Mouse (Mus musculus) mouse trophoblast stem cell (cell line): ENCODE measurements around the gene Slc12a4.

Experiments used
- in situ Hi-C, 2 experiments: fragments of 300-500 bp; cut with MseI, MboI; formaldehyde crosslinking; loops; 2 replicates in 1 of 2; 3 replicates in 1 of 2; pipeline ENCODE4 v1.15.1; 2025

Slc12a4 gene

DNA sequence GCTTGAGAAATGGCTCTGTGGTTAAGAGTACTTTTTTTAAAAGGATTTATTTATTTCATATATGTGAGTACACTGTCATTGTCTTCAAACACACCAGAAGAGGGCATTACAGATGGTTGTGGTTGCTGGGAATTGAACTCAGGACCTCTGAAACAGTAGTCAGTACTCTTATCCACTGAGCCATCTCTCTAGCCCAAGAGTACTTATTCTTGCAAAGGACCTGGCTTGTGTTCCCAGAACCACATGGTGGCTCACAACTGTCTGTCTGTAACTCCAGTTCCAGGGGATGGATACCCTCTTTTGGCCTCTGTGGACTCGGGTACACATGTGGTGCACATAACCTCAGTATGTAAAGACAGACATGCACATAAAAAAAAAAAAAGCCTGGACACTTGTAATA, 3.5 kb upstream of the Slc12a4 start:
- in situ Hi-C loops: no loop called here

DNA sequence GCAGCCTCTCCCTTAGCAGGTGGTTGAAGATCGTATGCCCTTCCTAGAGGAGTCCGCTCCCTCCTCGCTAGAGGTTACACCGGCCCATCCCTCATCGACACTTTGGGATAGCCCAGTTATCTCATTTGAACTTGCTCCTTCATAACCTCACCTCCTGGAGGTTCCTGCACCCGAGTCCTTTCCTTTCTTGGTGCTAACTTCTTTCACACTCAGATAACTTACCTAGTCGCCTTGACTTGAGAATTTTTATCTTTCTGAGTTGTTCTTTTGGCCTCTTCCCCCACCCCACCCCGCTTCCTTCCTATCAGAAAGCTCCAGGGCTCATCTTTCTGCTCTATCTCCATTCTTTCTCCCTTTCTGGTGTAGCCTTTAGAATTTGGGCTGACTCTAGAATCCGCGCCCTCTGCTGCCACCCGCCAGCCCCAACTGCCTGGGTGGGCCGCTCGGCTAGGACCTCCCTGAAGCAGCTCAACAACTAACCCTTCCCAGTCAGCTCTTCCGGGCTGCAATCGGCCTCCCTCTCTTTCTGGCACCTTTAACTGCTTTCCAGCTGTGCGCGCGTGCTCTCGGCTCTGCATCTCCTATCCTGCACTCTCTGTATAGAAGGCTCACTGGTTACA, 905 bp upstream of the Slc12a4 start:
- in situ Hi-C loops: no loop called here

DNA sequence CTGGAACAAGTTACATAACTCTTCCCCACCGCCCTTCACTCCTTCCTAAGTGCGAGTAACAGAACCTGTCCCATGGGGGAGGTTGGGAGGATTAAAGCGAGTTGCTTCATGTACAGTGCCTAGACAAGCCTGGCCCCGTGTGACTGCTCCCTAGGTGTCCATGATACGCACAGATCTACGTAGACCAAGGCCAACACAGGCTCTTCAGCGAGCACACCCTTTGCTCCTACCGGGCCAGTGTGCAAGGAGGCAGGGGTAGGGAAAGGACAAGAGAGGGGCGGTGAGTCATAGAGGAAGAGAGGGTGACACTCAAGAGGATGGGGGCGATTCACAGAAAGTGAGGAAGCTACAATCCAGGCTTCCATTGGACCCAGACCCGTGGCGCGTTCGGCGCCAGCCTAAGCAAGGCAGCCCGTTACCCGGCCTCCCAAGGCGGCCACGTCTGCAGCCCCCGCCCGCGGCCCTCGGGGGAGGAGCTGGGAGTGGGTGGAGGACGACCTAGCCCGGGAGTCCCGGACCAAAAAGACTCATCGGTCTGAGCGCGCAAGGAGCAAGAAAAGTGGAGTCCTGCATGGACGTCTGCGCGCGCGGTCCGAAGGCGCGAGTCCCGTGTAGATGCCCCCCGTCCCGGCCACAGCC, 512 bp downstream of the Slc12a4 start:
- in situ Hi-C loops: no loop called here

GRCm38 (mm10) chr8:105964506-105965265, 1.2 kb downstream of the Slc12a4 start:
- in situ Hi-C loops: no loop called here

DNA sequence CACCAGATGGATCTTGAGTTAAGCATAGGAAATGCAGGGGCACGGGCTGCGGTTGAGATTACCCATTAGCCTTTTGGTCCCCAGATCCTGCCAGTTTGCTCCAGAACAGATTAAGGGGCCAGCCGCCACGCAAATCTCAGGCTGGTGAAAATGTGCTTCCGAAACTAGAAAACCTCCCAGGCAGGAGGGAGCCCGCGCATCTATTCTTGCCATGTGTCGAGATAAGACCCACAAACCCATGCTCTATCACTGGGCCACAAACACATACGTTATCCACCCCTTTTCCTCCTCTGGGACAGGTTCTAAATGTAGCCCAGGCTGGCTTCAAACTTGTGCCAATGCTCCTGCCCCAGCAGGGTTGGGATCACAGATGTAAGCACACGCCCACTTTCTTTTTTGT, 4.4 kb downstream of the Slc12a4 start:
- in situ Hi-C loops: no loop called here

DNA sequence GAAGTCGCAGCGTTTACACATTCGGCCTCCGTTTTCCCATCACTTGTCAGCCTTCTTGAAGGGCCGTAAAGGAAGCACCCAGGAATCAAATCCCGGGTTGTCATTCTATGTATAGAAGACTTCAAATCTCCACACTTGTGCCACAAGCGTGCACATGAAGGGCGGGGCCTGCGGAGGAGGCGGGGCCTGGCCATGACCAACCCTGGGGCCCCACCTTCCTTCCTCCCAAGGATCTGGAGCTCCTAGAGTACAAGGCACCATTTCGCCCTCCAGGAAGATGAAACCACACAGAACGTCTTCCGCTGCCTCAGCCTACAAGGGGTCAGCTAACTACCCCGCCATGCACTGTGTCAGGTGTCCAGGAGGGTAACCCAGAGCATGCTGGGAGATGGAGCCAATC, 4.8 kb downstream of the Slc12a4 start:
- in situ Hi-C loops: no loop called here

GRCm38 (mm10) chr8:105959350-105959749, 6.5 kb downstream of the Slc12a4 start:
- in situ Hi-C loops: no loop called here

- in situ Hi-C loops: no loop called here
Observed at GRCm38 (mm10) chr8:105957813-105958212, 8.1 kb downstream of the Slc12a4 start.

GRCm38 (mm10) chr8:105956556-105956955, 9.3 kb downstream of the Slc12a4 start:
- in situ Hi-C loops: no loop called here

DNA sequence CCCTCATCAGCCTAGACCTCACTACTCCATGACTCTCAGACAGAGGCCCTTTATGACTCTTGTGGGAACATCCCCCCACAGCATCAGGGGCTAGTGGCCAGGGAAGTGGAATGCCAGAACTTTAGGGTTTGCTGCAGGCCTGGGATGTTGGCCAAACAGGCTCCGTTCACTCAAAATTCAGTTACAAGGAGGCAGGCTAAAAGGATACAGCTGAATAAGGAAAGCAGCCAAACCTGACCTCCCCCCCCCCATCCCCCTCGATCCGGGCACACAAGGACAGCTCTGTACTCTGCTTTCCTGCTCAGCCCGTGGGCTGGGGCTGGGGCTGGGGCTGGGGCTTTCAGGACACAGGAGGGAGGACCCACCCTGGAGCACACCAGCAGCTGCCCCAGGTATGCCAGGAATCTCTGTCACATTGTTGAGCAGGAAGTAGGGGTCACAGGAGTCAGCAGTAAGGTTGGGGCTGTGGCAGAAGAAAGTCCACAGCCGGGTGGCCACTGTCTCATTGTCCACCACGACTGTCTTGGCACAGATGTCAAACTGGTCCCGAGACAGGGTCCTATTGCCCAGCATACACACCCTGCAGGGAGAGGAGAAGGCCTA, 14.7 kb downstream of the Slc12a4 start:
- in situ Hi-C loops: no loop called here

DNA sequence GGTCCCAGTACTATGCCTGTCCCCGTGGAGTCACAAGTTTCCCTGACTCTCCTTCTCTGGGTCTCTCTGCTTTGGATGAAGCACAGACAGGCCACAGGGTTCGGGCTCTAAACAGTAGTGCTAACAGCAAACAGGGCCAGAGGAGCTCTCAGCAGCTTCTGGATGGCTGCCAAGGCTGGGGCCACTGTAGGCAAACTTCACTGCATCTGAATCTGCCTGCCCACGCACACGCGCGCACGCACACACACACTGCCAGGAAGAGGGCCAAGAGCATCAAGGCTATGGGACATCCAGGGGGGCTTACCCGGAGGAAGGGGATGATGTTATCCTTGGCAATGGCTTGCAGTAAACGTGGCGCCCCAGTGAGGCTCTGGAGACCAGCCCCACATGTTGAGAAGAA, 16.5 kb downstream of the Slc12a4 start:
- in situ Hi-C loops: no loop called here

DNA sequence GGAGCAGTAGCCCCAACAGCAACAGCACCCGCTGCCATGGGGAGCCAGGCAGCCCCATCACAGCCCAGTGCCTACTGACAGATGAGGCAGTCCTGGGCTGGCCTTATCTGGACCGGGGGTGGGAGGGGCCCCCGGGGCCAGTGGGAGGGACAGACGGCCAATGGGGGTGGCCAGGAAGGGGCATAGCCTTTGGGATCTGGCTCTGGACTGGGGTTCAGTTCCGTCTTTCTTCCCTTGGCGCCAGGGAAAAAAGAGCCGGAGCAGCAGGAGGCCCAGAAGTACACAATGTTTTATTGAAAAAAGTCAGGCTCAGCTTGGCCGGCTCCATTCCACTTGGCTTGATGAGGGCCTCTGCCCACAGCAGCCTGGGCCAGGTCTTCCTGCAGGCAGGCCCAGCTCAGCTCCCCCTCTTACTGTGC, 22.6 kb downstream of the Slc12a4 start, which contains the start of gene Lcat:
TSS of gene Lcat (minus strand) at position 62 of the 419 bp plus-strand sequence.
- in situ Hi-C loops: no loop called here

DNA sequence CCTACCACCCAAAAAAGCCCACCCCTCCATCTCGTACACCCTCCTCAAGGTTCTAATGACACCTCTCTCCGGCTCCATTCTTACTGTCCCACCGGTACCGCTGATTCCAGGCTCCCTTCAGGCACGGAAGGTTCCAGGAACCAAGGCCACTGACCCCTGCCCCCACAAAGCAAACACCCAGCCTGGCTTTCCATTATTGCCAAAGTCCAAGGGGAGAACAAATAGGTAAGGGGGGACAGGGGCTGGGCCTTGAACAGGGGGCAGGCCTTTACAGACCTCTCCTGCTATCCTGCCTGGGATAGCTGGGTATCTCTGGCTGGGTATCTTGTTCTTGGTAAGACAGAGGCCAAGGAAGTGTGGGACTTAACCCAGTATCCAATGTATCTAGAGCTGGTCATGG, 23.4 kb downstream of the Slc12a4 start:
- in situ Hi-C loops: no loop called here

DNA sequence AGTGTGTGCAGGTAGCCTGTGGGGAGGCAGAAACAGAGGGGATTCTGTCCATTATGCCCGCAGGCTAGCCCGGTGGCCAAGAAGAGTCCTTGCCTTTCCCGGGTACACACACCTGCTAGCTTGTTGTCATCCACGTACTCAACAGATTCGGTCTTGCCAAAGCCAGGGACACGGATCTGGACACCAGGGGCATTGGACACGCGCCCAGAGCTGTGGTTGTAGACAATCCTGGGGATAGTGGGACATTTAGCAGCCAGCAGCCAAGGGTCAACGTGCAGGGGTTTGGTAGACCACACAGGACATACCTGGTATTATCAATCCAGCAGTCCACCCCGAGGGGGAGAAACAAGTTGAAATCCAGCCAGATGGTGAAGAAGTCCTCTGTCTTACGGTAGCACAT, 23.9 kb downstream of the Slc12a4 start:
- in situ Hi-C loops: no loop called here

- in situ Hi-C loops: no loop called here
Observed at GRCm38 (mm10) chr8:105938306-105938669, 27.6 kb downstream of the Slc12a4 start, which contains the start of gene Psmb10. TSS of gene Psmb10 (minus strand) at chr8:105938444.

GRCm38 (mm10) chr8:105937496-105938305, 28.2 kb downstream of the Slc12a4 start:
- in situ Hi-C loops: no loop called here

DNA sequence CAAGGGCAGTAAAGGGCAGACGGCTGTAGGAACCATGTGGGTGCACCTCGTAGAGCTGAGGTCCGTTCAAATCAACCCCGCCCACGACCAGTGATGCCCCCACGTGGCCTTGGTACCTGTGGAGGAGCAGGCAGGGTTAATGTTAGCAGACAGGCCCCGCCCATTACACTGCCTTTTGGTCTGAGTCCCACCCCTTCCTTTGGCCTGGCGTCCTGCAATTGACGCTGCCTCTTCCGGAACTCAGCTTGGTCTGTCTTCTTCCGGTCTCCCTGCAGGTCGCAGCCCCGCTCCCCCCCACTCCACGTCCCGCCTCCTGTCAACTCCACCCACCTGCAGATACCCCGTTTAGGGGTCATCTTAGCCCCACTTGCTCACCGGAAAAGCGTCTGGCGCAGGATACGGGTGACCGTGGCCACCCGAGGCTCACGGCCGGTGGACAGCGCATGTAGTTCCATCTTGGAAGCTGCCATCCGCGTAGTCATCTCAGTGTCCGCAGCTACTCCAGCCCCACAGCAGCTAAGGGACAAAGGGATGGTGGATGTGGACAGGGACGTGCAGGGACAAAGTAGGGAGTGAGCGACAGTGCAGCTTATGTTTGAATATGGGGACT, 28.9 kb downstream of the Slc12a4 start:
- in situ Hi-C loops: no loop called here

GRCm38 (mm10) chr8:105935863-105936603, 29.9 kb downstream of the Slc12a4 start:
- in situ Hi-C loops: no loop called here

GRCm38 (mm10) chr8:105935105-105935504, 30.8 kb downstream of the Slc12a4 start:
- in situ Hi-C loops: no loop called here

- in situ Hi-C loops: no loop called here
Observed at GRCm38 (mm10) chr8:105933762-105934161, 32.1 kb downstream of the Slc12a4 start, which contains the start of gene Ctrl. TSS of gene Ctrl (minus strand) at chr8:105933862.
